ENCODE assay signal across 11 mouse cellular contexts in genomic region chr11:72955339-72955974, GRCm38 (mm10). TPM values are rescaled to one million over a fixed set of nuclear protein-coding genes. Genes with fewer than 3 reads are reported as not detected.
DNase-seq lines count a peak whose midpoint lies in the region; ATAC-seq and TF ChIP-seq lines count a peak whose summit lies in the region.
"Had no signal": no experiment of that assay in that cellular context is flagged by ENCODE, and none has a peak within 500 bp of the region (broad histone marks: within the 10 kb centered on the region; RNA-seq: fewer than 3 reads in every experiment).

No protein-coding gene starts in this region.

- H3K9me3 ChIP-seq in midbrain, embryonic 11.5 days (ENCODE audit: control insufficient read depth, low read length) = no peaks in the 10 kb centered on the region; the same call in 1 of the 2 replicates
- H3K9me3 ChIP-seq in midbrain, embryonic 16.5 days (replicated peaks; ENCODE audit: control insufficient read depth, low read length, poor library complexity, severe bottlenecking) = no peaks in the 10 kb centered on the region
- no peaks in the 10 kb centered on the region for H3K9me3 ChIP-seq in heart, embryonic 15.5 days (replicated peaks)
- H3K9me3 ChIP-seq in liver, postnatal 0 days (ENCODE audit: low read length) = no peaks in the 10 kb centered on the region
- H3K9me3 ChIP-seq: embryonic facial prominence, embryonic 15.5 days had no signal

- H3K36me3 ChIP-seq in midbrain, embryonic 11.5 days (ENCODE audit: control insufficient read depth, insufficient read depth, low read length) = no peaks in the 10 kb centered on the region
- no peaks in the 10 kb centered on the region for H3K36me3 ChIP-seq in midbrain, embryonic 16.5 days (ENCODE audit: control insufficient read depth, insufficient read depth, low read length)
- no peaks in the 10 kb centered on the region for H3K36me3 ChIP-seq in heart, embryonic 15.5 days
- H3K36me3 ChIP-seq in liver, postnatal 0 days (replicated peaks; ENCODE audit: insufficient read depth, low read length) = no peaks in the 10 kb centered on the region
- H3K36me3 ChIP-seq: embryonic facial prominence, embryonic 15.5 days; neural tube, embryonic 12.5 days had no signal

- no peak for TF ChIP-seq CTCF in liver, postnatal 0 days (IDR thresholded peaks at IDR 0.05; ENCODE audit: low read depth)

- TF ChIP-seq EP300 in liver, postnatal 0 days (IDR thresholded peaks at IDR 0.05; ENCODE audit: low read depth) = peak; percentile 61; the same call in 1 of the 2 replicates

- no peak overlapping the region for H3K4me3 ChIP-seq in midbrain, embryonic 11.5 days (ENCODE audit: low read depth, low read length)
- no peak overlapping the region for H3K4me3 ChIP-seq in midbrain, embryonic 16.5 days (ENCODE audit: low read depth, low read length)
- H3K4me3 ChIP-seq in heart, embryonic 15.5 days = no peak overlapping the region
- no peak overlapping the region for H3K4me3 ChIP-seq in liver, postnatal 0 days (ENCODE audit: low read depth, low read length)
- H3K4me3 ChIP-seq: embryonic facial prominence, embryonic 15.5 days; neural tube, embryonic 12.5 days had no signal

- DNase-seq in midbrain, embryonic 11.5 days (ENCODE audit: low spot score, missing footprints) = peak; percentile 80
- no peak for DNase-seq in liver, postnatal 0 days
- DNase-seq in urinary bladder, postnatal 36 days (ENCODE audit: low spot score in 2 of 2) = no peak
- DNase-seq in cerebellum, postnatal 14 days = no peak
- no peak for DNase-seq in cerebellum, adult 18-20 months
- DNase-seq: cerebellum, adult 9-10 months had no signal

- ATAC-seq in midbrain, embryonic 11.5 days (ENCODE audit: low FRiP score) = no peak
- ATAC-seq in midbrain, embryonic 16.5 days = no peak
- peak; percentile 33 for ATAC-seq in heart, embryonic 15.5 days (replicated peaks; ENCODE audit: insufficient number of reproducible peaks, insufficient read depth, low FRiP score, low read depth)
- peak; percentile 57 for ATAC-seq in liver, postnatal 0 days
- ATAC-seq: hindbrain, postnatal 0 days had no signal

- no peak overlapping the region for H3K4me2 ChIP-seq in midbrain, embryonic 11.5 days
- H3K4me2 ChIP-seq in midbrain, embryonic 16.5 days (ENCODE audit: low read length) = no peak overlapping the region
- H3K4me2 ChIP-seq in heart, embryonic 15.5 days = no peak overlapping the region
- H3K4me2 ChIP-seq in liver, postnatal 0 days (ENCODE audit: low read depth, low read length) = no peak overlapping the region
- H3K4me2 ChIP-seq: embryonic facial prominence, embryonic 15.5 days; neural tube, embryonic 12.5 days had no signal

- no peak overlapping the region for H3K9ac ChIP-seq in midbrain, embryonic 11.5 days (ENCODE audit: low read length)
- no peak overlapping the region for H3K9ac ChIP-seq in midbrain, embryonic 16.5 days (ENCODE audit: low read depth, low read length)
- H3K9ac ChIP-seq in heart, embryonic 15.5 days = no peak overlapping the region
- no peak overlapping the region for H3K9ac ChIP-seq in liver, postnatal 0 days (replicated peaks)
- H3K9ac ChIP-seq: embryonic facial prominence, embryonic 15.5 days; neural tube, embryonic 12.5 days had no signal

- H3K27me3 ChIP-seq in midbrain, embryonic 11.5 days (ENCODE audit: control insufficient read depth, insufficient read depth, low read length) = peaks cover 13% of the 10 kb centered on the region
- H3K27me3 ChIP-seq in midbrain, embryonic 16.5 days (ENCODE audit: control insufficient read depth, insufficient read depth, low read depth, low read length) = peaks cover 17% of the 10 kb centered on the region
- H3K27me3 ChIP-seq in heart, embryonic 15.5 days = peaks cover 16% of the 10 kb centered on the region
- 0 out of 2 replicates have a peak, but pooled peaks cover 10% of the 10 kb centered on the region for H3K27me3 ChIP-seq in liver, postnatal 0 days (ENCODE audit: insufficient read depth, low read length)

- WGBS in midbrain, embryonic 11.5 days = 80% methylated on average over 5 of the region's 5 CpGs
- WGBS in midbrain, embryonic 16.5 days = 74% methylated on average over 5 of the region's 5 CpGs
- 44% methylated on average over 5 of the region's 5 CpGs for WGBS in heart, embryonic 15.5 days
- WGBS in liver, postnatal 0 days (ENCODE audit: insufficient replicate concordance) = 15% methylated on average over 5 of the region's 5 CpGs

- no peaks in the 10 kb centered on the region for H3K4me1 ChIP-seq in midbrain, embryonic 11.5 days (ENCODE audit: control insufficient read depth, insufficient read depth, low read length)
- no peaks in the 10 kb centered on the region for H3K4me1 ChIP-seq in midbrain, embryonic 16.5 days (ENCODE audit: control insufficient read depth, insufficient read depth, low read length)
- H3K4me1 ChIP-seq in heart, embryonic 15.5 days (replicated peaks) = peaks cover 45% of the 10 kb centered on the region
- H3K4me1 ChIP-seq in liver, postnatal 0 days (ENCODE audit: insufficient read depth) = peaks cover 46% of the 10 kb centered on the region
- H3K4me1 ChIP-seq: neural tube, embryonic 12.5 days had no signal

- H3K27ac ChIP-seq in midbrain, embryonic 11.5 days (ENCODE audit: low read depth, low read length) = no peak overlapping the region
- H3K27ac ChIP-seq in midbrain, embryonic 16.5 days (ENCODE audit: low read length) = no peak overlapping the region
- 0 out of 2 replicates have a peak overlapping the region, but pooled peaks have one; percentile 10 for H3K27ac ChIP-seq in heart, embryonic 15.5 days
- H3K27ac ChIP-seq in liver, postnatal 0 days (ENCODE audit: low read depth) = no peak overlapping the region
- H3K27ac ChIP-seq: embryonic facial prominence, embryonic 15.5 days; hindbrain, postnatal 0 days; neural tube, embryonic 12.5 days had no signal

RNA-seq across cellular contexts. Expression of gene Atp2a3, which starts 5.5 kb away (rescaled TPM):
- 0.59 and 0.95 TPM in 2 replicates for polyA plus RNA-seq in midbrain, embryonic 11.5 days (2014; fragmentation: Nextera tagmentation; extraction: Ambion mirVana)
- polyA plus RNA-seq in midbrain, embryonic 16.5 days (2015; fragmentation: Nextera tagmentation; extraction: Ambion mirVana) = 1.2 and 1.7 TPM in 2 replicates
- 3.8 and 11.6 TPM in 2 replicates for polyA plus RNA-seq in heart, embryonic 15.5 days (2015; fragmentation: Nextera tagmentation; extraction: Ambion mirVana)
- polyA plus RNA-seq in liver, postnatal 0 days (2015; fragmentation: Nextera tagmentation; extraction: Ambion mirVana) = 13.5 and 14.6 TPM in 2 replicates

RNA-seq across cellular contexts. Expression of gene P2rx1, which starts 43.4 kb away (rescaled TPM):
- polyA plus RNA-seq in midbrain, embryonic 11.5 days (2014; fragmentation: Nextera tagmentation; extraction: Ambion mirVana) = 1.2 and 1.3 TPM in 2 replicates
- 0.30 and 0.48 TPM in 2 replicates for polyA plus RNA-seq in midbrain, embryonic 16.5 days (2015; fragmentation: Nextera tagmentation; extraction: Ambion mirVana)
- 1.7 and 2.9 TPM in 2 replicates for polyA plus RNA-seq in heart, embryonic 15.5 days (2015; fragmentation: Nextera tagmentation; extraction: Ambion mirVana)
- polyA plus RNA-seq in liver, postnatal 0 days (2015; fragmentation: Nextera tagmentation; extraction: Ambion mirVana) = 7.0 and 7.9 TPM in 2 replicates

Comparison
In these comparisons a context has a peak if more than half of its experiments do, and no peak if none do; other contexts are left out.
1. ATAC-seq: peak in heart, embryonic 15.5 days (single experiment) and liver, postnatal 0 days (single experiment); none in midbrain, embryonic 11.5 days (single experiment) and midbrain, embryonic 16.5 days (single experiment).